Mouse (Mus musculus) hindbrain, embryonic 10.5 days (tissue): ENCODE data around the gene 2310030G06Rik. TPM values are rescaled to one million over a fixed set of nuclear protein-coding genes. Genes with fewer than 3 reads are reported as not detected.
A peak's percentile ranks its signal among the peaks of the same experiment; 100 is the strongest.

Source experiments
- DNase-seq: peaks from one replicate; pipeline ENCODE4 v3.0.0-alpha.2; 2017; ENCODE audit warnings: low spot score
- H3K27ac ChIP-seq: fragments of 300-500 bp; sonication (generic); 2 replicates; pipeline ENCODE4 v1.5.1; 2016; ENCODE audit warnings: mild to moderate bottlenecking, moderate library complexity
- H3K27me3 ChIP-seq: fragments of 300-500 bp; sonication (generic); 2 replicates; pipeline ENCODE4 v1.6.1; 2016; ENCODE audit warnings: mild to moderate bottlenecking; ENCODE audit not compliant: poor library complexity, insufficient read depth, severe bottlenecking
- H3K36me3 ChIP-seq: fragments of 300-500 bp; sonication (generic); 2 replicates; pipeline ENCODE4 v1.6.1; 2016; ENCODE audit warnings: mild to moderate bottlenecking, moderate library complexity
- H3K4me1 ChIP-seq: fragments of 300-500 bp; sonication (generic); replicated peaks from 2 replicates; pipeline ENCODE4 v1.6.1; 2016; ENCODE audit warnings: mild to moderate bottlenecking
- H3K4me3 ChIP-seq: fragments of 300-500 bp; sonication (generic); 2 replicates; pipeline ENCODE4 v1.5.1; 2016; ENCODE audit warnings: mild to moderate bottlenecking, moderate library complexity
- H3K9me3 ChIP-seq: fragments of 300-500 bp; sonication (generic); 2 replicates; pipeline ENCODE4 v1.6.1; 2016; ENCODE audit warnings: mild to moderate bottlenecking, moderate library complexity
- WGBS: fragments of 180-500 bp; shearing (Covaris S2); methylation state at CpG from one replicate; pipeline ENCODE4 v1.1.7; 2016; 5-methylcytosine and 5-hydroxymethylcytosine counted together
- polyA plus RNA-seq: library from polyadenylated mRNA; unstranded; fragments of >200 nt; fragmentation: Nextera tagmentation; extraction: Ambion mirVana; gene quantifications from 2 replicates; pipeline ENCODE4 v1.2.1, GENCODE M21; 2016

The 2310030G06Rik gene
- polyA plus RNA-seq, 1 experiment from 2014 or later: 1.5 TPM

DNA sequence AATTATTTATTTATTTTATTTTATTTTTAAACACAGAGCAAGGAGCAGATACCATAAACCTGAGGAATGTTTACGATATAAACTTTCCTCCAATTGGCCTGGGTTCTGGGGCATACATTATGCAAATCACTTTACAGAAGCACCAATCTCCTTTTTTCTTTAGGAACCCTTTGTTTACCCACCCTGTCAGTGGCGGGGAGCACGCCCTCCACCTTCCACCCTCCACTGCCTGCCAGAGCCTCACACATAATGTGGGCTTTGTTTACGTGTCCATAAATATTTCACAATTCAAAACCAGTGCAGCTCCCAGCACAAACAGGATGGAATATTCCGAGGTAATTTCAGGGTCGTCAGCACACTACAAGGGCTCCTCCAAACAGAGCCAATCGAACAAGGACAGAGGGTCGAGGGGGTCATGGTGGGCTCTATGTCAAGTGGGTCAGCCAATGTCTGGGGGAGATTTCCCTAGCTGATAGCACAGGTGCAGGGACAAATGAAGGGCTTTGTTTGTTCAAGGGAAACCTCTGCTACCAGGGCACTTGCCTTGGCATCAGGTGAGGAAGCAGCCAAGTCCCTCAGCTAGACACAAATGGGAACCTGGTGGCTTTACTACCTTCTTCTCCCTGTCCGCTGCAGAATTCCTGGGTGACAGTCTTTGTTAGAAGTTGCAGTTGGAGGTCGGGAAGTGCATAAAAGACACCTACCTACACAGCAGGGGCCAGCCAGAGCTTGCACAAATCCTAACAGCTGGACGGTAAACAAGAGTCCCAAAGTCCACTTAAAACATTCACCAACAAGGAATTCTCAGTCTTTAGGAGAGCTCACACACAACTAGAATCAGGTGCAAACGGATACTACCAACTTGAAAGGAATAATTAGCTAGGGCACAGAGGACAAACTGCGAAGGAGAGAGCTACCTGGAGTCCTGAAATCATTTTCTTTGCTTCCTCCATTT, 53.4 kb downstream of the 2310030G06Rik start:
- DNase-seq: peak; percentile 40
- peaks cover 29% of the 10 kb centered on the region for H3K36me3 ChIP-seq
- no peaks in the 10 kb centered on the region for H3K27me3 ChIP-seq

More for the DNA sequence above, 53.4 kb downstream of the 2310030G06Rik start:
- peak overlapping the region; percentile 54 for H3K27ac ChIP-seq
- H3K4me3 ChIP-seq: peak overlapping the region; percentile 16; the same call in 1 of the 2 replicates
- 20% methylated on average over 13 of the region's 13 CpGs for WGBS
- no peaks in the 10 kb centered on the region for H3K9me3 ChIP-seq
- peaks cover 44% of the 10 kb centered on the region for H3K4me1 ChIP-seq

Other genes with a start within 250 kb of the 2310030G06Rik start
- gene Pts, start 217.8 kb downstream of the 2310030G06Rik start, polyA plus RNA-seq: 82.4 and 93.7 TPM in 2 replicates
- gene Il18, start 191.7 kb downstream of the 2310030G06Rik start, polyA plus RNA-seq: 2.8 and 5.9 TPM in 2 replicates
- gene Bco2, start 191.4 kb downstream of the 2310030G06Rik start, polyA plus RNA-seq: 0.10 and 0.18 TPM in 2 replicates
- 0.21 TPM in 1 of 2 replicates, not detected in the other for gene Tex12, start 185.2 kb downstream of the 2310030G06Rik start, polyA plus RNA-seq
- gene Sdhd, start 142.7 kb downstream of the 2310030G06Rik start, polyA plus RNA-seq: 272 and 320 TPM in 2 replicates
- 317 and 357 TPM in 2 replicates for gene Timm8b, start 142.6 kb downstream of the 2310030G06Rik start, polyA plus RNA-seq
- 9.4 and 9.6 TPM in 2 replicates for gene Pih1d2, start 129.2 kb downstream of the 2310030G06Rik start, polyA plus RNA-seq
- gene Nkapd1, start 129.1 kb downstream of the 2310030G06Rik start, polyA plus RNA-seq: 19.0 and 21.4 TPM in 2 replicates
- gene Dlat, start 86.8 kb downstream of the 2310030G06Rik start, polyA plus RNA-seq: 43.9 and 53.9 TPM in 2 replicates
- gene Dixdc1, start 7.0 kb downstream of the 2310030G06Rik start, polyA plus RNA-seq: 21.4 and 21.8 TPM in 2 replicates
- 6.6 and 7.5 TPM in 2 replicates for gene Cryab, start 4.8 kb upstream of the 2310030G06Rik start, polyA plus RNA-seq
- gene Hspb2, start 5.8 kb upstream of the 2310030G06Rik start, polyA plus RNA-seq: 0.65 and 0.71 TPM in 2 replicates
- gene Fdxacb1, start 21.7 kb upstream of the 2310030G06Rik start, polyA plus RNA-seq: 11.4 and 13.5 TPM in 2 replicates
- gene Alg9, start 28.5 kb upstream of the 2310030G06Rik start, polyA plus RNA-seq: 40.0 and 42.5 TPM in 2 replicates
- 30.0 and 39.2 TPM in 2 replicates for gene 1110032A03Rik, start 29.0 kb upstream of the 2310030G06Rik start, polyA plus RNA-seq
- 120 and 147 TPM in 2 replicates for gene Ppp2r1b, start 98.8 kb upstream of the 2310030G06Rik start, polyA plus RNA-seq